In genomic region chr12:79588831-79589230, GRCm38 (mm10) we compare ENCODE assay signal across 21 mouse cellular contexts.
"Had no signal": no experiment of that assay in that cellular context is flagged by ENCODE, and none has a peak within 500 bp of the region (broad histone marks: within the 10 kb centered on the region; RNA-seq: fewer than 3 reads in every experiment).

No protein-coding gene starts in this region.

- H3K36me3 ChIP-seq: limb, embryonic 10.5 days; limb, embryonic 13.5 days; liver, embryonic 13.5 days; lung, embryonic 15.5 days; midbrain, embryonic 13.5 days; neural tube, embryonic 13.5 days; stomach, embryonic 15.5 days had no signal

- H3K27ac ChIP-seq: hindbrain, embryonic 14.5 days; hindbrain, postnatal 0 days; kidney, postnatal 0 days; limb, embryonic 10.5 days; limb, embryonic 13.5 days; liver, embryonic 13.5 days; lung, embryonic 15.5 days; midbrain, embryonic 13.5 days; neural tube, embryonic 13.5 days; stomach, embryonic 15.5 days had no signal

- H3K27me3 ChIP-seq: limb, embryonic 13.5 days; liver, embryonic 13.5 days; lung, embryonic 15.5 days; midbrain, embryonic 13.5 days; neural tube, embryonic 13.5 days; stomach, embryonic 15.5 days had no signal

- H3K4me3 ChIP-seq: limb, embryonic 10.5 days; limb, embryonic 13.5 days; liver, embryonic 13.5 days; lung, embryonic 15.5 days; midbrain, embryonic 13.5 days; myocyte; neural tube, embryonic 13.5 days; stomach, embryonic 15.5 days had no signal

- DNase-seq: kidney, adult 2 months; kidney, postnatal 25 days; liver; liver, embryonic 13.5 days; right cerebral cortex, adult 18-20 months; right cerebral cortex, postnatal 14 days; right cerebral cortex, postnatal 4 days; thymus, postnatal 36 days had no signal

- H3K9ac ChIP-seq: hindbrain, embryonic 14.5 days; limb, embryonic 13.5 days; liver, embryonic 13.5 days; lung, embryonic 15.5 days; midbrain, embryonic 13.5 days; neural tube, embryonic 13.5 days; stomach, embryonic 15.5 days had no signal

- H3K4me2 ChIP-seq: hindbrain, embryonic 14.5 days; limb, embryonic 13.5 days; liver, embryonic 13.5 days; lung, embryonic 15.5 days; midbrain, embryonic 13.5 days; neural tube, embryonic 13.5 days; stomach, embryonic 15.5 days had no signal

- H3K9me3 ChIP-seq: limb, embryonic 10.5 days; limb, embryonic 13.5 days; liver, embryonic 13.5 days; lung, embryonic 15.5 days; midbrain, embryonic 13.5 days; neural tube, embryonic 13.5 days; stomach, embryonic 15.5 days had no signal

- ATAC-seq: hindbrain, postnatal 0 days; inflammation-experienced regulatory T-cells, adult 6 months; intestine, embryonic 16.5 days; midbrain, embryonic 13.5 days; midbrain, embryonic 16.5 days had no signal

- H3K4me1 ChIP-seq: limb, embryonic 10.5 days; limb, embryonic 13.5 days; liver, embryonic 13.5 days; lung, embryonic 15.5 days; neural tube, embryonic 13.5 days; stomach, embryonic 15.5 days had no signal
